Mouse (Mus musculus): ENCODE measurements around the gene B4galt3. TPM values are rescaled to one million over a fixed set of nuclear protein-coding genes. Genes with fewer than 3 reads are reported as not detected.

Gene B4galt3
- polyA plus RNA-seq, 1 experiment: 11.6 TPM

DNA sequence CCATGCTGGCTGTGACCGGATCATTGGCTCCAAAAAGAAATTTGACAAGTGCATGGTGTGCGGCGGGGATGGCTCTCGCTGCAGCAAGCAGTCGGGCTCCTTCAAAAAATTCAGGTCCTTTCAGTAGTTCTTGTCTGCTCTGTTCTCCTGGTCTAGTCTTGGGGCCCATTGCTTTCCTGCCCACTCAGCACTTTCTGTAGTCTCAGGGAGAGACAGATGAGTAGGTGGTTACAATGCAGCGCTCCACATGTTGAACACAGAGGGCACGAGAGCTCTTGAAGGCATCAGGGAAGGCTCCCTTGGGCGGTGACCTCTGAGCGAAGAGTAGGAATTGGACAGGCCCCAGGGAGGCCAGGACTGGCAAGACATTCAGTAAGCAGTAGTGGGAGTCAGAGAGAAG is 12.3 kb upstream of the B4galt3 start:
- H3K27me3 ChIP-seq (ENCODE audit: control insufficient read depth): peaks cover 58% of the 10 kb centered on the region

GRCm38 (mm10) chr1:171258921-171259320 is 11.2 kb upstream of the B4galt3 start:
- no peak for TF ChIP-seq TAL1 (IDR thresholded peaks at IDR 0.05; ENCODE audit: low read length)
- TF ChIP-seq GATA1 (IDR thresholded peaks at IDR 0.05; ENCODE audit: low read length): no peak
- peak overlapping the region; percentile 26 for H3K4me3 ChIP-seq (replicated peaks)
- H3K36me3 ChIP-seq (ENCODE audit: control insufficient read depth): no peaks in the 10 kb centered on the region
- peaks cover 19% of the 10 kb centered on the region for H3K4me1 ChIP-seq (ENCODE audit: control insufficient read depth)
- H3K9me3 ChIP-seq (ENCODE audit: control insufficient read depth, low read length): no peaks in the 10 kb centered on the region
- peaks cover 59% of the 10 kb centered on the region for H3K27me3 ChIP-seq (ENCODE audit: control insufficient read depth)

More for the DNA sequence above, 12.3 kb upstream of the B4galt3 start:
- no peak overlapping the region for H3K4me3 ChIP-seq (replicated peaks)
- TF ChIP-seq TAL1 (IDR thresholded peaks at IDR 0.05; ENCODE audit: low read length) (no peak), GATA1 (IDR thresholded peaks at IDR 0.05; ENCODE audit: low read length) (no peak)
- no peaks in the 10 kb centered on the region for H3K36me3 ChIP-seq (ENCODE audit: control insufficient read depth)
- H3K4me1 ChIP-seq (ENCODE audit: control insufficient read depth): peaks cover 19% of the 10 kb centered on the region
- no peaks in the 10 kb centered on the region for H3K9me3 ChIP-seq (ENCODE audit: control insufficient read depth, low read length)

GRCm38 (mm10) chr1:171260316-171260715 is 9.8 kb upstream of the B4galt3 start:
- TF ChIP-seq TAL1 (IDR thresholded peaks at IDR 0.05; ENCODE audit: low read length) (no peak), GATA1 (IDR thresholded peaks at IDR 0.05; ENCODE audit: low read length) (no peak)
- Histone ChIP-seq H3K4me3 (replicated peaks) (no peak overlapping the region), H3K4me1 (ENCODE audit: control insufficient read depth) (peaks cover 19% of the 10 kb centered on the region), H3K36me3 (ENCODE audit: control insufficient read depth) (no peaks in the 10 kb centered on the region), H3K9me3 (ENCODE audit: control insufficient read depth, low read length) (no peaks in the 10 kb centered on the region), H3K27me3 (ENCODE audit: control insufficient read depth) (peaks cover 64% of the 10 kb centered on the region)

GRCm38 (mm10) chr1:171262594-171263130 is 7.5 kb upstream of the B4galt3 start:
- no peak for TF ChIP-seq GATA1 (IDR thresholded peaks at IDR 0.05; ENCODE audit: low read length)
- no peak for TF ChIP-seq TAL1 (IDR thresholded peaks at IDR 0.05; ENCODE audit: low read length)
- peaks cover 12% of the 10 kb centered on the region for H3K4me1 ChIP-seq (ENCODE audit: control insufficient read depth)
- H3K36me3 ChIP-seq (ENCODE audit: control insufficient read depth): no peaks in the 10 kb centered on the region
- no peak overlapping the region for H3K4me3 ChIP-seq (replicated peaks)
- H3K27me3 ChIP-seq (ENCODE audit: control insufficient read depth): peaks cover 65% of the 10 kb centered on the region
- H3K9me3 ChIP-seq (ENCODE audit: control insufficient read depth, low read length): no peaks in the 10 kb centered on the region

DNA sequence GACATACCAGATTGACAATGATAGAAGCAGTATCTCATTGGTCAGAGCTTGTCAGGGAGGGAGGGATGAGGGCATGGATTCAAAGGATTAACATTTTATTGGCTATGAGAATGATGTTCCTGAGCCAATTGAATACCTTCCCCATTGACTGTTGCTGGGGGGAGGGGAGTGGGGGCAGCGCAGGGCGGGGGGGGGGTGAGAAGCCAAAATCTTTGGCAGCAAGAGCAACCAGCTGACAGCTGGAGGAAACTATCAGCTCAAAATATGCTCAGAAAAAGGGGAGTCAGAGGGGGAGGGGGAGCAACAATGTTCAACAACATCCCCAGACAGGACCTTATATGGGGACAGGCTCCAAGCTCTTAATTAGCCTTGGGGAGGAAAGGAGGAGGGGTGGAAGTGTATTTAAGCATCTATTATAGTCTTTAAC is 6.9 kb upstream of the B4galt3 start:
- H3K9me3 ChIP-seq (ENCODE audit: control insufficient read depth, low read length): no peaks in the 10 kb centered on the region
- H3K4me1 ChIP-seq (ENCODE audit: control insufficient read depth): peaks cover 9% of the 10 kb centered on the region
- no peaks in the 10 kb centered on the region for H3K36me3 ChIP-seq (ENCODE audit: control insufficient read depth)
- peaks cover 60% of the 10 kb centered on the region for H3K27me3 ChIP-seq (ENCODE audit: control insufficient read depth)
- TF ChIP-seq TAL1 (IDR thresholded peaks at IDR 0.05; ENCODE audit: low read length): no peak
- TF ChIP-seq GATA1 (IDR thresholded peaks at IDR 0.05; ENCODE audit: low read length): no peak
- H3K4me3 ChIP-seq (replicated peaks): no peak overlapping the region

GRCm38 (mm10) chr1:171263666-171264461 is 6.3 kb upstream of the B4galt3 start:
- peaks cover 57% of the 10 kb centered on the region for H3K27me3 ChIP-seq (ENCODE audit: control insufficient read depth)
- no peaks in the 10 kb centered on the region for H3K9me3 ChIP-seq (ENCODE audit: control insufficient read depth, low read length)
- no peak overlapping the region for H3K4me3 ChIP-seq (replicated peaks)
- no peaks in the 10 kb centered on the region for H3K36me3 ChIP-seq (ENCODE audit: control insufficient read depth)
- peaks cover 9% of the 10 kb centered on the region for H3K4me1 ChIP-seq (ENCODE audit: control insufficient read depth)
- TF ChIP-seq TAL1 (IDR thresholded peaks at IDR 0.05; ENCODE audit: low read length) (no peak), GATA1 (IDR thresholded peaks at IDR 0.05; ENCODE audit: low read length) (no peak)

DNA sequence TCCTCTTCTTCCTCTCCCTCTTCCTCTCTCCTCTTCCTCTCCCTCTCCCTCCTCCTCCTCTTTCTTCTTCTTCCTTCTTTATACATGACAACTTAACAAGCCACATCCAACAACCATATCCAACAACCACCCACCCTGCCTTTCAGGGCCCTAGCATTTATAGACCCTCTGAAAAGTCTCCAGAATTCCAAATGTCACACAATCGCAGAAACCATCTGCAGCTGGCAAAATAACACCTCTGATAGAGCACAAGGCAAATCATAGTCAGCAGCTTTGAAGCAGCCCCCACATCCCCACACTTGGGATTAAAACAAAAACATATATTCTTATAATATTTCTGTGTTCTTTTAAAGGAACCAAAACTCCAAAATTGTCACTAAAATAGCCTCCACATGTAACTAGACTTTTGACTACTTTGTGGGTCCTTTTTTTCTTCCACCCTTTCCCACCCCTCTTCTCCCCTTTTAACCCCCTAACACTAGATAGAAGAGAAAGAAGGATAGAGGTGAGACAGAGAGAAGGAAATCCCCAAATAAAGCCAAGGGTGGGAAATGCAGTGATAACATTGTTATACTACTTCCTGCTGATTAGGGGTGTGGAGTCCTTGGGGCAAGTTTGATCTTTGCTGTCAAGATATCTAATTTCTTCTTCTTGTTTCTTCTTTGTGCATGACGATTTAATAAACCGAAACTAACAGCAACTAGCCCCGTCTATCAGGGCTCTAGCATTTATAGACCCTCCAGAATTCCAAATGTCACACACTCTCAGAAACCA is 4.0 kb upstream of the B4galt3 start:
- Histone ChIP-seq H3K4me1 (ENCODE audit: control insufficient read depth) (peaks cover 22% of the 10 kb centered on the region), H3K4me3 (replicated peaks) (no peak overlapping the region), H3K9me3 (ENCODE audit: control insufficient read depth, low read length) (no peaks in the 10 kb centered on the region), H3K27me3 (ENCODE audit: control insufficient read depth) (peaks cover 35% of the 10 kb centered on the region), H3K36me3 (ENCODE audit: control insufficient read depth) (no peaks in the 10 kb centered on the region)
- no peak for TF ChIP-seq GATA1 (IDR thresholded peaks at IDR 0.05; ENCODE audit: low read length)
- TF ChIP-seq TAL1 (IDR thresholded peaks at IDR 0.05; ENCODE audit: low read length): no peak

- peaks cover 16% of the 10 kb centered on the region for H3K27me3 ChIP-seq (ENCODE audit: control insufficient read depth)
- 0 out of 2 replicates have a peak, but pooled peaks cover 2% of the 10 kb centered on the region for H3K9me3 ChIP-seq (ENCODE audit: control insufficient read depth, low read length)
- peaks cover 38% of the 10 kb centered on the region for H3K4me1 ChIP-seq (ENCODE audit: control insufficient read depth)
- H3K36me3 ChIP-seq (ENCODE audit: control insufficient read depth): peaks cover 19% of the 10 kb centered on the region
- H3K4me3 ChIP-seq (replicated peaks): no peak overlapping the region
- TF ChIP-seq TAL1 (IDR thresholded peaks at IDR 0.05; ENCODE audit: low read length) (no peak), GATA1 (IDR thresholded peaks at IDR 0.05; ENCODE audit: low read length) (no peak)
Measured at GRCm38 (mm10) chr1:171268341-171268740, 1.8 kb upstream of the B4galt3 start.

- Histone ChIP-seq H3K9me3 (ENCODE audit: control insufficient read depth, low read length) (0 out of 2 replicates have a peak, but pooled peaks cover 2% of the 10 kb centered on the region), H3K4me1 (ENCODE audit: control insufficient read depth) (peaks cover 59% of the 10 kb centered on the region), H3K27me3 (ENCODE audit: control insufficient read depth) (0 out of 2 replicates have a peak, but pooled peaks cover 2% of the 10 kb centered on the region), H3K36me3 (ENCODE audit: control insufficient read depth) (peaks cover 41% of the 10 kb centered on the region), H3K4me3 (replicated peaks) (peak overlapping the region; percentile 70)
- TF ChIP-seq GATA1 (IDR thresholded peaks at IDR 0.05; ENCODE audit: low read length) (no peak), TAL1 (IDR thresholded peaks at IDR 0.05; ENCODE audit: low read length) (no peak)
Measured at GRCm38 (mm10) chr1:171270573-171270900, 409 bp downstream of the B4galt3 start.

Data from erythroblast, embryonic 14.5 days (primary cell).